ENCODE assay signal across 1 mouse cellular context in the genomic region with DNA sequence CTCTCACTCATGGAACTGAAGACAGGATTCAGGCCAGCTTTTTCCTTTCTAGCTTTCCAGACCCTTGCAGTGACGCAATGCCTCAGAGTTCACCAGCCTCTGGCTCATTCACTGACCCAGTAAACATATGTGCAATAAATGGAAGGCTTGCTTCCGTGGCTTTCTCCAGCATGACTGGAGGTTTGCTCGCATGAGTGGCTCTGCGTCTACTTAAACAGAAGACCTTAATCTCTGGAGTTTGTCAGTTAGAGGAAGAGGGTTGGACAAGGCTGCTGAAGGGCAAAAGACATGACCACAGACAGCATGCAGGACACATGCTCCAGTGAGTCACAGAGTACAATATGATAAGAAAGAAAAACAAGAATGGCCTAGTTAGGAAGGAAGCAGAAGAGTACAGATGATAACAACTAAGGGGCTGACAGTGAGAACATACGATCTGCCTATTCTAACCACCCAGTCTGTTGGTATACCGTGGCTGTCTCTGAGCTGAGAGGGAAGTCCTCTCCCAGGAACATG.
TF ChIP-seq lines count a peak whose summit lies in the region.

No protein-coding gene starts in this region.

TF ChIP-seq in CH12.LX, 34 proteins besides CTCF, POLR2A, EP300 and RAD21 (continued from another document):
- TF ChIP-seq GABPA (IDR thresholded peaks at IDR 0.05; ENCODE audit: insufficient replicate concordance, low read depth, low read length) (no peak), PAX5 (IDR thresholded peaks at IDR 0.05; ENCODE audit: low read length) (no peak), E2F4 (IDR thresholded peaks at IDR 0.05; ENCODE audit: insufficient replicate concordance, low read depth, low read length) (no peak), MAFK (IDR thresholded peaks at IDR 0.05; ENCODE audit: insufficient replicate concordance, low read length) (no peak)
